Mouse (Mus musculus): ENCODE measurements around the gene Prg2.

Prg2 gene

DNA sequence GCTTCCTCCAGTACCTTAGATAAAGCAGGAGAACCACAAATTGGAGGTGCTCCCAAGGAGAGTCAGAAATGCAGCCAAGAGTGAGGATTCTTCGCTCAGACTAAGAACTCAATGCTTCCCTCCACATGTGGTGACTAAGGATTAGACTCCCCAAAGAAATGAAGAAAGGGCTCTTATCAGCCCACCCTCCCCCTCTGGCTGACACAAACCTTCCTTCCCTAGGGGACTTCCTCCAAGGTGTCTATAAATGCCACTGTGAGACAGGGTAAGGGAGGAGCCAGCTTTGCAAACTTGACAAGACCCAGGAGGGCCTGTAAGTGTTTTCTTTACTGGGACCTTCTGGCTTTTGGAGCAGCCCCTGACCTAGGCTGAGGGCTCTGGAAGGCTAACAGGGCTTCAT, at the start of gene Prg2:
TSS of gene Prg2 (plus strand) at position 274 of the 400 bp plus-strand sequence.
- no peak for DNase-seq (ENCODE audit: extremely low spot score)

DNA sequence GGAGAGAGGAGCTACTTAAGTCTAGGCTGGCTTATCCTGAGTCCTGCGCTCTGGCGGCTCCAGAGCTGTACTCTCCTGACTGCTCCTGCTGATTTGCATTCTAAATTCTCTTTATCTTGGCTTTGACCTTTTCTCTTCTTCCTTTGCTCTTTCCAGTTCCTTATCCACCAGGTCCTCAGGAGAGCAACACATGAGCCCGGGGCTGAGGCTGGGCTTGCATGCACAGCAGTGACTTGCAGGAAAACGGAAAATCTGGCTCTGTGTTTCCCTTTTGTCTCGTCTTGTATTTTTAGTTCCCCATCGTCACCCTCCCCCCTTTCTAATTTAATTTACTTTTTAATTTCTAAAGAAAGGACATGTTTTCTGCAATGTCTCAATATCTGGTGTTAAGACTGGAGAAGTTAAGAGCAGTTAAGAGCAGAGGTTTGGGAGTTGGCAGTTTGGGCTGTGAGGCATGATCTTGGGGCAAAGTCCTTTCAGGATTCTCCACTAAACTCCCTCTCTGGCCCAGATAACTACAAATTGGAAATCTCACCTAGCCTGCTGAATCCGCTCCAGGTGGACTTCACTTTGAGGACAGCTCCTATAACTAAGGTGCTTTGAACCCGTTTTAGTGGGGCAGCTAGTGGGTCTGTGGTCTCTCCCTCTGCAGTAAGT, 46.1 kb upstream of the Prg2 start:
- no peak for DNase-seq (ENCODE audit: extremely low spot score)

- no peak for DNase-seq (ENCODE audit: extremely low spot score)
Observed at GRCm38 (mm10) chr2:84934649-84935007, 45.6 kb upstream of the Prg2 start.

DNA sequence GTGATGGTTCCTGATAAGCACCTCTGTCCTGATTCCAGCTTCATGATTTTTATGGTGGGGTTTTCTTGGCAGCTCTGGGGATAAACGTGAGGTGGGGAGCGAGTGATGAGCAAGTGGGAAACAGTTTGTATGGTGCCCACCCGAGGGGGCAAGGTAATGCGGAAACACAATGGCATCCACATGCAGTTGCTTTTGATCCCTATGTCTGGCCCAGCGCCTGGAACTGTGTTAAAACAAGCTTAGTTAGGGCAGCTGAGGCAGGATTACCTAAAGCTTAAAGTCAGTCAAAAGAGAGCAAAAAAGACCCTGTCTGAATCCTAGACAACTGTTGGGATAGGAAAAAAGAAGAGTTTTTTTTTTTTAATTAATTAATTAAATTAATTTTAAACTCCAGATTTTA, 45.2 kb upstream of the Prg2 start:
- DNase-seq (ENCODE audit: extremely low spot score), result no peak

- peak; percentile 83 for DNase-seq (ENCODE audit: extremely low spot score)
Observed at GRCm38 (mm10) chr2:84936474-84937429, 43.5 kb upstream of the Prg2 start, which contains the start of gene Slc43a3. Gene Slc43a3 (plus strand): TSS chr2:84936579.

GRCm38 (mm10) chr2:84937491-84938150, 42.6 kb upstream of the Prg2 start:
- DNase-seq (ENCODE audit: extremely low spot score), result no peak

DNA sequence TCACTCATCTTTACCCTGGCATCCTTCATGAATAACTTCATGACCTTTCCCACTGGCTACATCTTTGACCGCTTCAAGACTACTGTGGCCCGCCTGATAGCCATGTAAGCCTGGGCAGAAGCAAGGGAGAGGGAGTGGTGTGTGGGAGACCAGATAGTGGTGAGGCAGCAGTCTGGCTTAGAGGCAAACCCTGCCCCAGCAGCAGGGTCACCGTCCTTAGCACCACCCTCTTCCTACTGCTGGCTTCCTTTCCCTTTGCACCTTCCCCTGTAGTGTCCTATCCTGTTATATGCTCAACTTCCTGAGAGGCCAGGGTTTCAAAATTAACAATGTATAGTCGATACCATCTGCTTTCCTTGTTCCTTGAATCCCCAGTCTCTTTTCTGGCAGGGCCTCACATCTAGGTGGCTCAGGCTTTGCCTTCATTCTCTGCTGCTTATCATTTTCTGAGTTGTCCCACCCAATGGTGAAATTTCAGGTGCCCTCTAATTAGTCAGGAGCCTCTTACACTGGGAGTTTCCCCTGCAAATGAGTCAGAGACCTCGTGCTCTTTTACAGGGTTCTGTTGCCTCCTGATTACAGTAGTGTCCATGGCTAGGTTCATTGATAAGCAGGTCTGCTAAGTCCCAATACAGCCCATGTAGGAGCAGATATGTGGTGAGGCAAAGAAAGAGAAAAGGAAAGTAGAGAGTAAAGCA, 41.9 kb upstream of the Prg2 start:
- no peak for DNase-seq (ENCODE audit: extremely low spot score)

GRCm38 (mm10) chr2:84939306-84939705, 41.0 kb upstream of the Prg2 start:
- no peak for DNase-seq (ENCODE audit: extremely low spot score)

DNA sequence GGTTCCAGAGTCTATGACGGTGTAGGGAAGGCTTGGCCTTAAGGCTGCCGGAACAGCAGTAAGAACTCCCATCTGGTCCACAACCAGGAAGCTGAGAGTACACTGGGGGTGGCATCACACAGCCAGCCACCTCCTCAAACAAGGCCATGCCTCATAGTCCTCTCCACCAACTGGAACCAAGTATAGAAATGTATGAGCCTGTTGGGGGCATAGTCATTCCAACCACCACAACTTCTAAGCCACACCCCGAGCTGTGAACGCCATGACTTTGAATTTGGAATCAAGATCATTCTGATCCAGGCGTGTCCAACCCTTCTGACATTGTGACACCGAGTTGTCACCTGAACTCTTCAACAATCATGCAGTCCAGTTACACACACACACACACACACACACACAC, 40.5 kb upstream of the Prg2 start:
- DNase-seq (ENCODE audit: extremely low spot score), result no peak

DNA sequence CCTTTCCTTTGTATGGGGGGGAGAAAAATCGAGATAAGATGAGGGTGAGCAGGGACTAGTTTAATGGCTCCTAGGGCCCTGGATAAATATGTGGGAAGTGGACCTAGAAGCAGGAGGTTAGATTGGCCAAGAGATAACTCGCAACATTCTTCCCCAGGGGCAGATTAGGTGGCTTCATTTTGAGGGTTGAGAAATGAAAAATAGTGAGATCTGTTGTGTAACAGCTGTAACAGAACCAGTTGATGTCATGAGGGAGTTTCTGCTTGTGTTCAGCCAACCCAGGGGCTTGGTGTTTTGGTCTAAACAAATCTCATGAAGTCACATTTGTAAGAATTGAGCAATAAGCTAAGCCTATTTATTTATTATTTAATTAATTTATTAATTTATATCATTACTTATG, 38.9 kb upstream of the Prg2 start:
- no peak for DNase-seq (ENCODE audit: extremely low spot score)

DNA sequence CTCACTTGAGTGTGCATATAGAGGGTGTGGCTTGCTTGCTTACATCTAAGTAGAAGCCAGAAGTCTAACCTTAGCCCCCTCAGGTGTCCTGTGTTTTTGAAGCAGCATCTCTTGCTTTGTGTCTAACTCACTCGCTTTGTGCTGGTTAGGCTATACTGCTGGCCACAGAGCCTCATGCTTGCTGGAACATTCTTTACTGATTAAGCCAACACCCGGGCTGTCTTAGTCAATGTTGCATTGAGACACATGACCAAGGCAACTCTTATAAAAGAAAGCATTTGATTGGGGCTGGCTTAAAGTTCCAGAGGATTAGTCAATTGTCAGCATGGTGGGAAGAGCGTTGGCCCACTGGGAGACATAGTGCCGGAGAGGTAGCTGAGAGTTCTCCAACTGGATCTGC, 38.5 kb upstream of the Prg2 start:
- DNase-seq (ENCODE audit: extremely low spot score), result no peak

- no peak for DNase-seq (ENCODE audit: extremely low spot score)
Observed at GRCm38 (mm10) chr2:84947154-84947771, 33.0 kb upstream of the Prg2 start.

- DNase-seq (ENCODE audit: extremely low spot score), result no peak
Observed at GRCm38 (mm10) chr2:84948252-84948651, 32.0 kb upstream of the Prg2 start.

DNA sequence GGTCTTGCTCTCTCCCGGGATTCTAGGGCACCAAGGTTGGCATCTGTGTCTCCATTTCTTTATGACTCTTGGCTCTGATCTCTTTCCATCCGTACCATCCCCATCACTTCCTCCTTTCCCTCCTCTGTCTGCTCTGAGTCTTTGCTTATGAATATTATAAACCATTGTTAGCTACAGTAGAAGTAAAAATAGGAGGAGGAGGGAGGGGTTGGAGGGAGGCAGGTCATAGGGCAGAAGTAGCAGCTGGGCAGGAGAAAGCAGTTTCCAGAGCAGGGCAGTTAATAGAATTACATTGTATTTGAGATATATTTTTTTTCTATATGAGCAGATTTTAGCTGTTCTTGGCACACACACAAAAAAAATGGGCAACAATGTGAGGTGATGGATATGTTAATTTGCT, 31.5 kb upstream of the Prg2 start:
- DNase-seq (ENCODE audit: extremely low spot score), result no peak

DNA sequence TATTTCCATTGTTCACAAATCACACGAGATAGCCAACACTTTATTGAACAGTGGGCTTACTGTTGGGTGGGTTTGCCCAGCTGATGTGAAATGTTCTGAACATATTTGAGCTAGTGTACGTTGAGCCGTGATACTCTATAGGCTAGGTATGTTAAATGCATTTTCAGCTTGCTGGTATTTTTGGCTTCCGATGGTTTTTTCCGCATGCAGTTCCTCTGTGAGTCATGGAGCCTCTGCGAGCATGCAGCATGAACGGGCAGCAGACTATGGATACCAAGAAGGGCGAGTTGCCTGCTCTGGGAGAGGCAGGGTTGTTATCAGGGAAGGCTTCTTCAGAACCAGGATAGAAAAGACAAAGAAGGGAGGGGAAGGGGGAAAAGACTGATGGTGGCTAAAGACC, 29.2 kb upstream of the Prg2 start:
- DNase-seq (ENCODE audit: extremely low spot score), result no peak

GRCm38 (mm10) chr2:84952251-84952650, 28.0 kb upstream of the Prg2 start:
- no peak for DNase-seq (ENCODE audit: extremely low spot score)

- DNase-seq (ENCODE audit: extremely low spot score), result no peak
Observed at GRCm38 (mm10) chr2:84952693-84953092, 27.6 kb upstream of the Prg2 start.

GRCm38 (mm10) chr2:84955435-84955834, 24.8 kb upstream of the Prg2 start:
- no peak for DNase-seq (ENCODE audit: extremely low spot score)

DNA sequence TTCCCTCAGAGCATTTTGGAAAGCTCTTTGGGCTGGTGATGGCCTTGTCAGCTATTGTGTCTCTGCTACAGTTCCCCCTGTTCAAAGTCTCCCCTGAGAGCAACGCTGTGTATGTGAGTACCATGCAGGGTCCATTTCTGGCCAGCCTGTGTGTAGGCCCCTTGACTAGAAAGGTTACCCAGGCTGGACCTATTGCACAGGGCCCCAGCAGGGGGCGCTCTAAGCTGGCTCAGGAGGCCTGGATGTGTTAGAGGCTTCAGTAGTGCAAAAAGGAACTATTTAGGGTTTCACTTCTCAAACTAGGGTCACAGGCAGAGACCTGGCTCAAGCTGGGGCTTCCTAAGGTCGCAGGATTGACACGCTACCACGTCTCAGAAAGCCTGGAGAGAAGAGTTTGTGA, 24.0 kb upstream of the Prg2 start:
- DNase-seq (ENCODE audit: extremely low spot score), result peak; percentile 53

DNA sequence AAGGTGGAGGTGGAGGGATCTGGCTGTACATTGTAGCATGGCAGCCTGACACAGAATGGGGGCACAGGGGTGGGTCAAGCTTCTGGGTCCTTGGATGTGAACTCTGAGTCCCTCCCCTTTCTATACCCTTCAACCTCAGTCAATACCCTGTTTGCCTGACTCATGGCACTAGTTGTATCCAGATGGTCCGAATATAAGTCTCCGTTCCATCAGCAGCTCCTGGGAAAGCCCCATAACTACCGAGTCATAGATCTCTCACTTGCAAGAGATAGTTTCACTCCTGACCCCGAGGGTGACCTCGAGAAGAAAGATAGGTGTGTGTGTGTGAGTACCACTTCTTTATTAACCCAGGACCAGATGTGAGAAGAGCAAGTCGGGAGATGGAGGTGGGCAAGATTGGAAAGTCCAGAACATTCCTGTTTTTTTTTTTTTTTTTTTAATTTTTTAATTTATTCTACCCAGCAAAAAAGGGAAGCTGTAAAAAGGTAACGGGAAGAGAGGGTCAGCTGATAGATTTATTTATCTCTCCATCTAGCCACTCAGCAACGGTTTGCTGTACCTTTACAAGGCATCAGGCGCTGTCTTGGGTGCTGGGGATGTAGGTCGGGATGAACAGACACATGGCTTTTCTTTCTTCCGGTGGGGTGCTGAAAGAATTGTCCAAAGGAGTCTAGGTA, 21.5 kb upstream of the Prg2 start:
- no peak for DNase-seq (ENCODE audit: extremely low spot score)

DNA sequence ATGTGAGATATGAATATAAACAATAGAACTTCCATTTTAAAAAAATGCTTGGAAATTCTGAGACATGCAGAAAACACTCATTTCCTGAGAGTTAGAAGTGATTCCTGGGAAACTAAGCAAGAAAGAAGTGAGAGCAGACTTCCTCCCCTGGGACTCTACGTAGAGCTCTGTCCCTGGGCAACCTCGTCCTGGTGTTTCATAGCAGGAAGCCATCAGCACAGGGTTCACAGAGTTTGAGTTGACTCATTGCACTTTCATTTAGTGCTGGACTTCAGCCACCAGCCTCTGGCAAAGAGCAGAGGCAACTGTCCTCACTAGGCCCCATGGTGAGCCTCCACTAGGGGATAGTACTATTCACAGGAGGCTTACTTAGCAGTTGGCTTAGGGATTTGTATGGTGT, 19.0 kb upstream of the Prg2 start:
- no peak for DNase-seq (ENCODE audit: extremely low spot score)
